Mouse (Mus musculus): ENCODE measurements around the gene Grcc10. TPM values are rescaled to one million over a fixed set of nuclear protein-coding genes. Genes with fewer than 3 reads are reported as not detected.

The Grcc10 gene
- polyA plus RNA-seq, 1 experiment from 2014 or later: 43.6 TPM

- H3K4me3 ChIP-seq (ENCODE audit: inconsistent target): peak overlapping the region; percentile 36; the same call in 1 of the 2 replicates
- no peak overlapping the region for H3K27ac ChIP-seq
- H3K36me3 ChIP-seq (ENCODE audit: inconsistent target): no peaks in the 10 kb centered on the region
- 67% methylated on average over 19 of the region's 19 CpGs for WGBS (ENCODE audit: missing documents)
- no peaks in the 10 kb centered on the region for H3K79me2 ChIP-seq (ENCODE audit: inconsistent target)
Measured at GRCm38 (mm10) chr6:124767920-124768703, 26.9 kb upstream of the Grcc10 start.

GRCm38 (mm10) chr6:124767536-124767919 lies 26.4 kb upstream of the Grcc10 start:
- Histone ChIP-seq H3K4me3 (ENCODE audit: inconsistent target) (no peak overlapping the region), H3K79me2 (ENCODE audit: inconsistent target) (no peaks in the 10 kb centered on the region), H3K36me3 (ENCODE audit: inconsistent target) (no peaks in the 10 kb centered on the region), H3K27ac (no peak overlapping the region)
- 91% methylated on average over 4 of the region's 4 CpGs for WGBS (ENCODE audit: missing documents)

- no peaks in the 10 kb centered on the region for H3K36me3 ChIP-seq (ENCODE audit: inconsistent target)
- H3K4me3 ChIP-seq (ENCODE audit: inconsistent target): no peak overlapping the region
- H3K27ac ChIP-seq: no peak overlapping the region
- WGBS (ENCODE audit: missing documents): 98% methylated on average over 7 of the region's 7 CpGs
- H3K79me2 ChIP-seq (ENCODE audit: inconsistent target): no peaks in the 10 kb centered on the region
Measured at GRCm38 (mm10) chr6:124765951-124766350, 24.8 kb upstream of the Grcc10 start.

GRCm38 (mm10) chr6:124759259-124759658 lies 18.1 kb upstream of the Grcc10 start:
- Histone ChIP-seq H3K27ac (no peak overlapping the region), H3K4me3 (ENCODE audit: inconsistent target) (no peak overlapping the region), H3K79me2 (ENCODE audit: inconsistent target) (peaks cover 16% of the 10 kb centered on the region; the same call in 1 of the 2 replicates), H3K36me3 (ENCODE audit: inconsistent target) (no peaks in the 10 kb centered on the region)
- 3% methylated on average over 5 of the region's 5 CpGs for WGBS (ENCODE audit: missing documents)

- no peaks in the 10 kb centered on the region for H3K36me3 ChIP-seq (ENCODE audit: inconsistent target)
- H3K27ac ChIP-seq: no peak overlapping the region
- no peak overlapping the region for H3K4me3 ChIP-seq (ENCODE audit: inconsistent target)
- WGBS (ENCODE audit: missing documents): 59% methylated on average over 2 of the region's 2 CpGs
- H3K79me2 ChIP-seq (ENCODE audit: inconsistent target): peaks cover 20% of the 10 kb centered on the region; the same call in 1 of the 2 replicates
Measured at GRCm38 (mm10) chr6:124758849-124759232, 17.7 kb upstream of the Grcc10 start.

GRCm38 (mm10) chr6:124757909-124758848 lies 17.0 kb upstream of the Grcc10 start:
- no peak overlapping the region for H3K4me3 ChIP-seq (ENCODE audit: inconsistent target)
- H3K36me3 ChIP-seq (ENCODE audit: inconsistent target): no peaks in the 10 kb centered on the region
- WGBS (ENCODE audit: missing documents): 82% methylated on average over 5 of the region's 5 CpGs
- H3K79me2 ChIP-seq (ENCODE audit: inconsistent target): peaks cover 27% of the 10 kb centered on the region; the same call in 1 of the 2 replicates
- no peak overlapping the region for H3K27ac ChIP-seq

GRCm38 (mm10) chr6:124757351-124757880 lies 16.2 kb upstream of the Grcc10 start:
- Histone ChIP-seq H3K27ac (no peak overlapping the region), H3K4me3 (ENCODE audit: inconsistent target) (peak overlapping the region; percentile 34)

GRCm38 (mm10) chr6:124756652-124757350 lies 15.6 kb upstream of the Grcc10 start:
- H3K79me2 ChIP-seq (ENCODE audit: inconsistent target): peaks cover 40% of the 10 kb centered on the region; the same call in 1 of the 2 replicates
- H3K36me3 ChIP-seq (ENCODE audit: inconsistent target): no peaks in the 10 kb centered on the region
- no peak overlapping the region for H3K27ac ChIP-seq
- WGBS (ENCODE audit: missing documents): 2% methylated on average over 32 of the region's 54 CpGs
- peak overlapping the region; percentile 34 for H3K4me3 ChIP-seq (ENCODE audit: inconsistent target)

More at GRCm38 (mm10) chr6:124757351-124757880, 16.2 kb upstream of the Grcc10 start:
- H3K79me2 ChIP-seq (ENCODE audit: inconsistent target): peaks cover 34% of the 10 kb centered on the region; the same call in 1 of the 2 replicates
- 39% methylated on average over 5 of the region's 5 CpGs for WGBS (ENCODE audit: missing documents)
- no peaks in the 10 kb centered on the region for H3K36me3 ChIP-seq (ENCODE audit: inconsistent target)

- no peak within 1 kb of the TSS for H3K27ac ChIP-seq
- peaks cover 48% of the 10 kb centered on the region; the same call in 1 of the 2 replicates for H3K79me2 ChIP-seq (ENCODE audit: inconsistent target)
Measured at GRCm38 (mm10) chr6:124755831-124756595, 14.8 kb upstream of the Grcc10 start, which contains the start of the genes Gm45234 and Atn1. Gene Gm45234, minus strand, starts transcription at chr6:124756021. Gene Atn1, minus strand, starts transcription at chr6:124756524.

GRCm38 (mm10) chr6:124755306-124755705 lies 14.1 kb upstream of the Grcc10 start:
- WGBS (ENCODE audit: missing documents): 44% methylated on average over 3 of the region's 3 CpGs
- Histone ChIP-seq H3K36me3 (ENCODE audit: inconsistent target) (no peaks in the 10 kb centered on the region), H3K79me2 (ENCODE audit: inconsistent target) (peaks cover 55% of the 10 kb centered on the region; the same call in 1 of the 2 replicates), H3K4me3 (ENCODE audit: inconsistent target) (peak overlapping the region; percentile 44), H3K27ac (no peak overlapping the region)

More at GRCm38 (mm10) chr6:124755831-124756595, 14.8 kb upstream of the Grcc10 start, which contains the start of the genes Gm45234 and Atn1:
- Histone ChIP-seq H3K4me3 (ENCODE audit: inconsistent target) (peak within 1 kb of the TSS; percentile 44), H3K36me3 (ENCODE audit: inconsistent target) (no peaks in the 10 kb centered on the region)
- 2% methylated on average over 54 of the region's 100 CpGs for WGBS (ENCODE audit: missing documents)

- 96% methylated on average over 2 of the region's 2 CpGs for WGBS (ENCODE audit: missing documents)
- Histone ChIP-seq H3K36me3 (ENCODE audit: inconsistent target) (0 out of 2 replicates have a peak, but pooled peaks cover 5% of the 10 kb centered on the region), H3K27ac (no peak overlapping the region), H3K79me2 (ENCODE audit: inconsistent target) (peaks cover 58% of the 10 kb centered on the region; the same call in 1 of the 2 replicates), H3K4me3 (ENCODE audit: inconsistent target) (no peak overlapping the region)
Measured at GRCm38 (mm10) chr6:124753861-124754260, 12.7 kb upstream of the Grcc10 start.

GRCm38 (mm10) chr6:124750405-124750804 lies 9.2 kb upstream of the Grcc10 start:
- H3K27ac ChIP-seq: no peak overlapping the region
- H3K36me3 ChIP-seq (ENCODE audit: inconsistent target): 0 out of 2 replicates have a peak, but pooled peaks cover 5% of the 10 kb centered on the region
- peaks cover 54% of the 10 kb centered on the region; the same call in 1 of the 2 replicates for H3K79me2 ChIP-seq (ENCODE audit: inconsistent target)
- 90% methylated on average over 8 of the region's 8 CpGs for WGBS (ENCODE audit: missing documents)
- no peak overlapping the region for H3K4me3 ChIP-seq (ENCODE audit: inconsistent target)
